In genomic region chr14:30033405-30033804, GRCm38 (mm10) we compare ENCODE assay signal across 27 mouse cellular contexts. TPM values are rescaled to one million over a fixed set of nuclear protein-coding genes. Genes with fewer than 3 reads are reported as not detected.
DNase-seq lines count a peak whose midpoint lies in the region; ATAC-seq and TF ChIP-seq lines count a peak whose summit lies in the region.
"Had no signal": no experiment of that assay in that cellular context is flagged by ENCODE, and none has a peak within 500 bp of the region (broad histone marks: within the 10 kb centered on the region; RNA-seq: fewer than 3 reads in every experiment).

No protein-coding gene starts in this region.

- no peaks in the 10 kb centered on the region for H3K4me1 ChIP-seq in kidney, postnatal 0 days (replicated peaks; ENCODE audit: insufficient read depth, low read length)
- H3K4me1 ChIP-seq: embryonic facial prominence, embryonic 13.5 days; forebrain, embryonic 10.5 days; forebrain, embryonic 13.5 days; heart, embryonic 12.5 days; heart, embryonic 15.5 days; hindbrain, embryonic 12.5 days; hindbrain, embryonic 15.5 days had no signal

- WGBS in kidney, postnatal 0 days = 48% methylated on average over 8 of the region's 8 CpGs

- TF ChIP-seq CTCF in gastrocnemius, adult 2 months (IDR thresholded peaks at IDR 0.05) = no peak
- no peak for TF ChIP-seq CTCF in kidney, postnatal 0 days (IDR thresholded peaks at IDR 0.05; ENCODE audit: low read depth)

- H3K36me3 ChIP-seq in kidney, postnatal 0 days (ENCODE audit: insufficient read depth, low read length) = no peaks in the 10 kb centered on the region
- H3K36me3 ChIP-seq: embryonic facial prominence, embryonic 13.5 days; forebrain, embryonic 10.5 days; heart, embryonic 12.5 days; heart, embryonic 15.5 days; hindbrain, embryonic 12.5 days; hindbrain, embryonic 15.5 days had no signal

- no peak overlapping the region for H3K4me3 ChIP-seq in gastrocnemius, adult 2 months
- H3K4me3 ChIP-seq in kidney, postnatal 0 days (replicated peaks; ENCODE audit: low read depth, low read length) = no peak overlapping the region
- H3K4me3 ChIP-seq: embryonic facial prominence, embryonic 13.5 days; forebrain, embryonic 10.5 days; forebrain, embryonic 13.5 days; heart, embryonic 12.5 days; heart, embryonic 15.5 days; hindbrain, embryonic 12.5 days; hindbrain, embryonic 15.5 days had no signal

- DNase-seq in gastrocnemius, adult 2 months = peak; percentile 38
- no peak for DNase-seq in gastrocnemius, postnatal 10 days
- peak; percentile 22 to 25 for DNase-seq in heart, postnatal 10 days
- no peak for DNase-seq in heart, adult 9 months (ENCODE audit: low spot score in 2 of 2)
- no peak for DNase-seq in kidney, postnatal 0 days (ENCODE audit: low spot score)
- DNase-seq in kidney, postnatal 4 days = no peak
- DNase-seq in ovary, postnatal 14 days (ENCODE audit: low spot score) = no peak
- DNase-seq: adrenal gland, adult 2 months; adrenal gland, postnatal 14 days; cerebellum, adult 11 months; cerebellum, adult 2 months; cerebellum, adult 9-11 months; cerebellum, postnatal 25 days; gastrocnemius, postnatal 25 days; kidney, adult 8-10 months had no signal

- H3K9me3 ChIP-seq in kidney, postnatal 0 days (replicated peaks; ENCODE audit: low read length) = no peaks in the 10 kb centered on the region
- H3K9me3 ChIP-seq: embryonic facial prominence, embryonic 13.5 days; forebrain, embryonic 10.5 days; forebrain, embryonic 13.5 days; heart, embryonic 12.5 days; heart, embryonic 15.5 days; hindbrain, embryonic 12.5 days; hindbrain, embryonic 15.5 days had no signal

- no peaks in the 10 kb centered on the region for H3K27me3 ChIP-seq in kidney, postnatal 0 days (ENCODE audit: insufficient read depth, low read length)
- H3K27me3 ChIP-seq: embryonic facial prominence, embryonic 13.5 days; forebrain, embryonic 13.5 days; heart, embryonic 12.5 days; heart, embryonic 15.5 days; hindbrain, embryonic 12.5 days; hindbrain, embryonic 15.5 days had no signal

- no peak overlapping the region for H3K4me2 ChIP-seq in kidney, postnatal 0 days (ENCODE audit: low read length)
- H3K4me2 ChIP-seq: embryonic facial prominence, embryonic 13.5 days; forebrain, embryonic 13.5 days; heart, embryonic 12.5 days; heart, embryonic 15.5 days; hindbrain, embryonic 12.5 days; hindbrain, embryonic 15.5 days had no signal

- H3K27ac ChIP-seq in gastrocnemius, adult 2 months = no peak overlapping the region
- H3K27ac ChIP-seq in kidney, postnatal 0 days = no peak overlapping the region
- H3K27ac ChIP-seq: embryonic facial prominence, embryonic 13.5 days; forebrain, embryonic 10.5 days; forebrain, embryonic 13.5 days; heart, embryonic 15.5 days; hindbrain, embryonic 12.5 days; hindbrain, embryonic 15.5 days had no signal

- 0 out of 2 replicates have a peak, but pooled peaks have one; percentile 25 for ATAC-seq in kidney, postnatal 0 days (replicated peaks; ENCODE audit: low FRiP score, low read depth)
- ATAC-seq: CD4-positive, CD25-positive, alpha-beta regulatory T cell, adult 4 months; forebrain, embryonic 13.5 days; forebrain, embryonic 16.5 days; intestine, postnatal 0 days had no signal

- H3K9ac ChIP-seq in kidney, postnatal 0 days (ENCODE audit: low read depth, low read length) = no peak overlapping the region
- H3K9ac ChIP-seq: embryonic facial prominence, embryonic 13.5 days; forebrain, embryonic 13.5 days; heart, embryonic 12.5 days; heart, embryonic 15.5 days; hindbrain, embryonic 12.5 days; hindbrain, embryonic 15.5 days had no signal

- intact Hi-C loops in gastrocnemius, adult 2 months (cut with DNase I) = no loop called here
- intact Hi-C loops in heart, postnatal 10 days (cut with DNase I) = no loop called here

RNA-seq across cellular contexts. Expression of gene Chdh, which starts 24.6 kb away (rescaled TPM):
- under 1 TPM; 0.10 to 0.11 TPM for total RNA-seq in gastrocnemius, adult 2 months (2021)
- under 1 TPM; 0.35 to 0.41 TPM for total RNA-seq in gastrocnemius, postnatal 10 days (2021)
- total RNA-seq in heart, postnatal 10 days (2021) = 1 to 10 TPM in 1 of 2 experiments, under 1 TPM in 1; 0.35 to 1.2 TPM
- polyA plus RNA-seq in kidney, postnatal 0 days (2015; fragmentation: Nextera tagmentation; extraction: Ambion mirVana) = 4.1 and 4.3 TPM in 2 replicates
- total RNA-seq: MEL had no signal
- polyA plus RNA-seq: C2C12; forebrain, embryonic 10.5 days had no signal

RNA-seq across cellular contexts. Expression of gene Il17rb, which starts 24.7 kb away (rescaled TPM):
- total RNA-seq in gastrocnemius, adult 2 months (2021) = not detected
- under 1 TPM in 1 of 2 experiments, not detected in 1; 0.16 TPM for total RNA-seq in gastrocnemius, postnatal 10 days (2021)
- total RNA-seq in heart, postnatal 10 days (2021) = under 1 TPM; 0.35 to 0.41 TPM
- 1.9 and 2.1 TPM in 2 replicates for polyA plus RNA-seq in kidney, postnatal 0 days (2015; fragmentation: Nextera tagmentation; extraction: Ambion mirVana)

RNA-seq across cellular contexts. Expression of gene Actr8, which starts 55.3 kb away (rescaled TPM):
- 10 to 100 TPM; 30.3 to 40.0 TPM for total RNA-seq in gastrocnemius, adult 2 months (2021)
- 10 to 100 TPM; 29.7 to 34.0 TPM for total RNA-seq in gastrocnemius, postnatal 10 days (2021)
- total RNA-seq in heart, postnatal 10 days (2021) = 10 to 100 TPM; 36.6 to 37.7 TPM
- polyA plus RNA-seq in kidney, postnatal 0 days (2015; fragmentation: Nextera tagmentation; extraction: Ambion mirVana) = 49.4 and 51.5 TPM in 2 replicates

Comparison
In these comparisons a context has a peak if more than half of its experiments do, and no peak if none do; other contexts are left out.
1. DNase-seq: peak in gastrocnemius, adult 2 months (single experiment) and heart, postnatal 10 days (2 of 2); none in gastrocnemius, postnatal 10 days (single experiment), heart, adult 9 months (0 of 2), kidney, postnatal 0 days (single experiment), kidney, postnatal 4 days (0 of 2) and ovary, postnatal 14 days (single experiment).